ENCODE assay signal across 9 mouse cellular contexts in genomic region chr4:95794651-95795050, GRCm38 (mm10).
A peak's percentile ranks its signal among the peaks of the same experiment; 100 is the strongest.
DNase-seq lines count a peak whose midpoint lies in the region; ATAC-seq lines count a peak whose summit lies in the region.
"Had no signal": no experiment of that assay in that cellular context is flagged by ENCODE, and none has a peak within 500 bp of the region (broad histone marks: within the 10 kb centered on the region; RNA-seq: fewer than 3 reads in every experiment).

No protein-coding gene starts in this region.

- H3K27me3 ChIP-seq in neural tube, embryonic 15.5 days (replicated peaks), result no peaks in the 10 kb centered on the region
- no peaks in the 10 kb centered on the region for H3K27me3 ChIP-seq in forebrain, embryonic 12.5 days
- H3K27me3 ChIP-seq: neural tube, embryonic 12.5 days had no signal

- no peak for ATAC-seq in neural tube, embryonic 15.5 days (ENCODE audit: low FRiP score)
- ATAC-seq in forebrain, embryonic 12.5 days (ENCODE audit: low FRiP score), result no peak

- no peaks in the 10 kb centered on the region for H3K4me1 ChIP-seq in neural tube, embryonic 15.5 days
- H3K4me1 ChIP-seq in forebrain, embryonic 12.5 days, result peaks cover 5% of the 10 kb centered on the region; the same call in 1 of the 2 replicates
- H3K4me1 ChIP-seq: neural tube, embryonic 12.5 days had no signal

- H3K27ac ChIP-seq in neural tube, embryonic 15.5 days (replicated peaks), result no peak overlapping the region
- H3K27ac ChIP-seq in forebrain, embryonic 12.5 days, result no peak overlapping the region
- H3K27ac ChIP-seq: neural tube, embryonic 12.5 days had no signal

- H3K4me3 ChIP-seq in neural tube, embryonic 15.5 days (replicated peaks), result no peak overlapping the region
- H3K4me3 ChIP-seq in forebrain, embryonic 12.5 days (replicated peaks), result no peak overlapping the region
- H3K4me3 ChIP-seq: neural tube, embryonic 12.5 days had no signal

- no peaks in the 10 kb centered on the region for H3K36me3 ChIP-seq in neural tube, embryonic 15.5 days
- no peaks in the 10 kb centered on the region for H3K36me3 ChIP-seq in forebrain, embryonic 12.5 days (replicated peaks)
- H3K36me3 ChIP-seq: neural tube, embryonic 12.5 days had no signal

- H3K9me3 ChIP-seq in neural tube, embryonic 15.5 days (replicated peaks), result no peaks in the 10 kb centered on the region
- no peaks in the 10 kb centered on the region for H3K9me3 ChIP-seq in forebrain, embryonic 12.5 days
- H3K9me3 ChIP-seq: neural tube, embryonic 12.5 days had no signal

- H3K9ac ChIP-seq in neural tube, embryonic 15.5 days (replicated peaks), result no peak overlapping the region
- no peak overlapping the region for H3K9ac ChIP-seq in forebrain, embryonic 12.5 days
- H3K9ac ChIP-seq: neural tube, embryonic 12.5 days had no signal

- DNase-seq in adrenal gland, adult 2 months, result peak; percentile 9
- DNase-seq in adrenal gland, postnatal 25 days, result no peak
- peak; percentile 34 for DNase-seq in neural tube, embryonic 10.5 days (ENCODE audit: extremely low spot score, low spot score)
- peak; percentile 55 for DNase-seq in kidney, postnatal 14 days
- DNase-seq in cerebellum, adult 9-11 months, result no peak
- no peak for DNase-seq in gastrocnemius, postnatal 25 days

- no peak overlapping the region for H3K4me2 ChIP-seq in neural tube, embryonic 15.5 days
- H3K4me2 ChIP-seq in forebrain, embryonic 12.5 days, result no peak overlapping the region
- H3K4me2 ChIP-seq: neural tube, embryonic 12.5 days had no signal

- WGBS in neural tube, embryonic 15.5 days, result 77% methylated on average over 6 of the region's 6 CpGs
- WGBS in forebrain, embryonic 12.5 days, result 79% methylated on average over 6 of the region's 6 CpGs

Comparison
In these comparisons a context has a peak if more than half of its experiments do, and no peak if none do; other contexts are left out.
1. DNase-seq: peak in adrenal gland, adult 2 months (single experiment), neural tube, embryonic 10.5 days (single experiment) and kidney, postnatal 14 days (single experiment); none in adrenal gland, postnatal 25 days (single experiment), cerebellum, adult 9-11 months (single experiment) and gastrocnemius, postnatal 25 days (single experiment).